Mouse (Mus musculus): ENCODE measurements around the gene H2bfm. TPM values are rescaled to one million over a fixed set of nuclear protein-coding genes. Genes with fewer than 3 reads are reported as not detected.
A peak's percentile ranks its signal among the peaks of the same experiment; 100 is the strongest.
"Not testable (repeated sequence)": the region's sequence is repeated elsewhere in the genome, so short reads cannot be mapped to it uniquely, and the experiment has no call there.

The H2bfm gene
- not detected for total RNA-seq (2022)

- no peak for DNase-seq (ENCODE audit: low spot score in 2 of 2)
These were observed at the start of gene H2bfm for GRCm38 (mm10) chrX:136927031-136927430. H2bfm (plus strand) TSS chrX:136927325.

GRCm38 (mm10) chrX:136895757-136896156 is 31.4 kb upstream of the H2bfm start:
- DNase-seq (ENCODE audit: low spot score in 2 of 2): no peak

GRCm38 (mm10) chrX:136904369-136904768 is 22.8 kb upstream of the H2bfm start:
- no peak for DNase-seq (ENCODE audit: low spot score in 2 of 2)

GRCm38 (mm10) chrX:136925863-136926262 is 1.3 kb upstream of the H2bfm start:
- DNase-seq (ENCODE audit: low spot score in 2 of 2): no peak

GRCm38 (mm10) chrX:136937985-136938384 is 10.9 kb downstream of the H2bfm start:
- no peak for DNase-seq (ENCODE audit: low spot score in 2 of 2)

- peak in 1 of 2 experiments; percentile 4 for DNase-seq (ENCODE audit: low spot score in 2 of 2)
These were observed 30.6 kb downstream of the H2bfm start for GRCm38 (mm10) chrX:136957583-136958279.

GRCm38 (mm10) chrX:136958300-136958699 is 31.2 kb downstream of the H2bfm start:
- DNase-seq (ENCODE audit: low spot score in 2 of 2): not testable (repeated sequence)

GRCm38 (mm10) chrX:136959688-136960087 is 32.6 kb downstream of the H2bfm start:
- no peak for DNase-seq (ENCODE audit: low spot score in 2 of 2)

- DNase-seq (ENCODE audit: low spot score in 2 of 2): not testable (repeated sequence)
These were observed 48.3 kb downstream of the H2bfm start, which contains the start of gene Tmsb15b2 for GRCm38 (mm10) chrX:136975397-136975796. Tmsb15b2 (minus strand) TSS chrX:136975497.

GRCm38 (mm10) chrX:136976424-136977084 is 49.4 kb downstream of the H2bfm start, which contains the start of the genes Tmsb15l and Tmsb15b1:
Tmsb15l (minus strand) TSS chrX:136976869.
Tmsb15b1 (minus strand) TSS chrX:136976874.
- peak in 1 of 2 experiments; percentile 10 for DNase-seq (ENCODE audit: low spot score in 2 of 2)

Other genes with a start within 250 kb of the H2bfm start
- 1 to 10 TPM; 2.2 to 3.0 (median 2.6) TPM for gene Tceal1, start 219.3 kb upstream of the H2bfm start, total RNA-seq (2022)
- gene Morf4l2, start 183.6 kb upstream of the H2bfm start, total RNA-seq (2022): 100 to 1,000 TPM; 141 to 157 (median 149) TPM
- gene Glra4, start 147.2 kb upstream of the H2bfm start, total RNA-seq (2022): not detected
- gene Plp1, start 104.7 kb upstream of the H2bfm start, total RNA-seq (2022): 1 to 10 TPM; 1.5 to 3.2 (median 2.0) TPM
- not detected for gene Rab9b, start 58.6 kb upstream of the H2bfm start, total RNA-seq (2022)
- 1 to 10 TPM; 2.6 to 9.3 (median 6.9) TPM for gene Tmsb15b2, start 48.2 kb downstream of the H2bfm start, total RNA-seq (2022)
- 1 to 10 TPM in 1 of 4 experiments, under 1 TPM in 1, not detected in 2; 0.65 to 1.1 TPM for gene Tmsb15l, start 49.5 kb downstream of the H2bfm start, total RNA-seq (2022)
- gene Tmsb15b1, start 49.5 kb downstream of the H2bfm start, total RNA-seq (2022): 1 to 10 TPM; 1.0 to 7.0 (median 2.3) TPM
- gene Zcchc18, start 65.8 kb downstream of the H2bfm start, total RNA-seq (2022): not detected
- gene Slc25a53, start 111.0 kb downstream of the H2bfm start, total RNA-seq (2022): 1 to 10 TPM in 3 of 4 experiments, under 1 TPM in 1; 0.97 to 4.0 (median 2.2) TPM
- gene Fam199x, start 122.3 kb downstream of the H2bfm start, total RNA-seq (2022): 1 to 10 TPM; 4.3 to 5.9 (median 5.1) TPM
- gene Esx1, start 194.8 kb downstream of the H2bfm start, total RNA-seq (2022): not detected

Measured in gastrocnemius, adult 8-10 months (tissue).